Mouse (Mus musculus) lung, embryonic 16.5 days (tissue): ENCODE data around the gene Cpne1. TPM values are rescaled to one million over a fixed set of nuclear protein-coding genes. Genes with fewer than 3 reads are reported as not detected.
A peak's percentile ranks its signal among the peaks of the same experiment; 100 is the strongest.
"Not testable (repeated sequence)": the region's sequence is repeated elsewhere in the genome, so short reads cannot be mapped to it uniquely, and the experiment has no call there.

Experiments
- ATAC-seq: fragments of 200-750 bp; cut with Nextera tagmentation; 2 replicates; pipeline ENCODE4 v1.8.0; 2017; ENCODE audit warnings: low read depth, mild to moderate bottlenecking, moderate library complexity
- H3K27ac ChIP-seq: fragments of 300-500 bp; sonication (generic); 2 replicates; pipeline ENCODE4 v1.5.1; 2014; ENCODE audit warnings: mild to moderate bottlenecking, control low read depth, low read length
- H3K27me3 ChIP-seq: fragments of 300-500 bp; sonication (generic); 2 replicates; pipeline ENCODE4 v1.6.1; 2014; ENCODE audit warnings: low read depth, low read length, mixed read lengths; ENCODE audit not compliant: control insufficient read depth, insufficient read depth
- H3K36me3 ChIP-seq: fragments of 300-500 bp; sonication (generic); 2 replicates; pipeline ENCODE4 v1.6.1; 2014; ENCODE audit warnings: low read length; ENCODE audit not compliant: control insufficient read depth, insufficient read depth
- H3K4me1 ChIP-seq: fragments of 300-500 bp; sonication (generic); replicated peaks from 2 replicates; pipeline ENCODE4 v1.6.1; 2014; ENCODE audit warnings: low read length, mixed read lengths; ENCODE audit not compliant: control insufficient read depth, insufficient read depth
- H3K4me2 ChIP-seq: fragments of 300-500 bp; sonication (generic); 2 replicates; pipeline ENCODE4 v1.6.1; 2014; ENCODE audit warnings: low read depth, low read length, control low read depth
- H3K4me3 ChIP-seq: fragments of 300-500 bp; sonication (generic); 2 replicates; pipeline ENCODE4 v1.5.1; 2014; ENCODE audit warnings: mild to moderate bottlenecking, low read length, control low read depth
- H3K9ac ChIP-seq: fragments of 300-500 bp; sonication (generic); 2 replicates; pipeline ENCODE4 v1.6.1; 2014; ENCODE audit warnings: low read length, control low read depth
- H3K9me3 ChIP-seq: fragments of 300-500 bp; sonication (generic); 2 replicates; pipeline ENCODE4 v1.6.1; 2016; ENCODE audit warnings: low read length; ENCODE audit not compliant: control insufficient read depth
- WGBS: fragments of 180-500 bp; shearing (Covaris S2); extraction: QIAGEN DNeasy Blood & Tissue Kit; methylation state at CpG from one replicate; pipeline ENCODE4 v1.1.7; 2014; 5-methylcytosine and 5-hydroxymethylcytosine counted together
- polyA plus RNA-seq: library from polyadenylated mRNA; unstranded; fragments of >200 nt; fragmentation: Nextera tagmentation; extraction: Ambion mirVana; gene quantifications from 2 replicates; pipeline ENCODE4 v1.2.1, GENCODE M21; 2015

Gene Cpne1
- polyA plus RNA-seq, 1 experiment from 2014 or later, result 75.1 TPM

GRCm38 (mm10) chr2:156135695-156136094 is 23.9 kb upstream of the Cpne1 start:
- ATAC-seq, result no peak
- H3K4me2 ChIP-seq, result no peak overlapping the region
- H3K27ac ChIP-seq, result no peak overlapping the region
- no peaks in the 10 kb centered on the region for H3K27me3 ChIP-seq
- H3K4me3 ChIP-seq, result no peak overlapping the region
- no peaks in the 10 kb centered on the region for H3K4me1 ChIP-seq
- peaks cover 2% of the 10 kb centered on the region; the same call in 1 of the 2 replicates for H3K36me3 ChIP-seq
- WGBS, result 73% methylated on average over 6 of the region's 6 CpGs
- no peak overlapping the region for H3K9ac ChIP-seq
- no peaks in the 10 kb centered on the region for H3K9me3 ChIP-seq

- Histone ChIP-seq H3K4me1 (no peaks in the 10 kb centered on the region), H3K9me3 (no peaks in the 10 kb centered on the region), H3K4me3 (no peak overlapping the region), H3K4me2 (no peak overlapping the region), H3K27ac (no peak overlapping the region), H3K36me3 (peaks cover 2% of the 10 kb centered on the region; the same call in 1 of the 2 replicates), H3K27me3 (no peaks in the 10 kb centered on the region), H3K9ac (no peak overlapping the region; the same call in 1 of the 2 replicates)
- 83% methylated on average over 5 of the region's 5 CpGs for WGBS
- no peak for ATAC-seq
Observed at GRCm38 (mm10) chr2:156134161-156134560, 22.4 kb upstream of the Cpne1 start.

- WGBS, result 95% methylated on average over 5 of the region's 5 CpGs
- H3K9ac ChIP-seq, result no peak within 1 kb of the TSS
- H3K27ac ChIP-seq, result no peak within 1 kb of the TSS
- H3K4me3 ChIP-seq, result no peak within 1 kb of the TSS
- H3K4me1 ChIP-seq, result no peaks in the 10 kb centered on the region
- no peaks in the 10 kb centered on the region for H3K9me3 ChIP-seq
- H3K27me3 ChIP-seq, result no peaks in the 10 kb centered on the region
- no peak for ATAC-seq
- peaks cover 8% of the 10 kb centered on the region; the same call in 1 of the 2 replicates for H3K36me3 ChIP-seq
- no peak within 1 kb of the TSS for H3K4me2 ChIP-seq
Observed at GRCm38 (mm10) chr2:156126992-156127391, 15.2 kb upstream of the Cpne1 start, which contains the start of gene Gm28036. Gene Gm28036 (minus strand): TSS chr2:156127092.

- peaks cover 6% of the 10 kb centered on the region; the same call in 1 of the 2 replicates for H3K36me3 ChIP-seq
- H3K4me3 ChIP-seq, result no peak overlapping the region
- no peaks in the 10 kb centered on the region for H3K27me3 ChIP-seq
- 92% methylated on average over 5 of the region's 5 CpGs for WGBS
- no peak overlapping the region for H3K9ac ChIP-seq
- ATAC-seq, result no peak
- H3K27ac ChIP-seq, result no peak overlapping the region
- no peak overlapping the region for H3K4me2 ChIP-seq
- H3K9me3 ChIP-seq, result no peaks in the 10 kb centered on the region
- no peaks in the 10 kb centered on the region for H3K4me1 ChIP-seq
Observed at GRCm38 (mm10) chr2:156123731-156124130, 12.0 kb upstream of the Cpne1 start.

- ATAC-seq, result no peak
- H3K27ac ChIP-seq, result no peak overlapping the region
Observed at GRCm38 (mm10) chr2:156119566-156119965, 7.8 kb upstream of the Cpne1 start.

GRCm38 (mm10) chr2:156112080-156112423 is 287 bp upstream of the Cpne1 start:
- not testable (repeated sequence) for H3K36me3 ChIP-seq, ATAC-seq, H3K4me1 ChIP-seq, H3K27me3 ChIP-seq, H3K9me3 ChIP-seq
- Histone ChIP-seq H3K27ac (peak overlapping the region; percentile 77), H3K4me3 (peak overlapping the region; percentile 83), H3K9ac (peak overlapping the region; percentile 90), H3K4me2 (peak overlapping the region; percentile 50)
- 16% methylated on average over 5 of the region's 5 CpGs for WGBS

More at GRCm38 (mm10) chr2:156119566-156119965, 7.8 kb upstream of the Cpne1 start:
- H3K4me1 ChIP-seq, result no peaks in the 10 kb centered on the region
- H3K4me3 ChIP-seq, result no peak overlapping the region
- no peak overlapping the region for H3K9ac ChIP-seq
- no peak overlapping the region for H3K4me2 ChIP-seq
- no peaks in the 10 kb centered on the region for H3K9me3 ChIP-seq
- no peaks in the 10 kb centered on the region for H3K27me3 ChIP-seq
- H3K36me3 ChIP-seq, result peaks cover 3% of the 10 kb centered on the region; the same call in 1 of the 2 replicates

GRCm38 (mm10) chr2:156110627-156111357 is 973 bp downstream of the Cpne1 start:
- Histone ChIP-seq H3K4me1 (peaks cover 10% of the 10 kb centered on the region), H3K9ac (peak overlapping the region; percentile 90), H3K4me2 (peak overlapping the region; percentile 73), H3K36me3 (no peaks in the 10 kb centered on the region), H3K27ac (peak overlapping the region; percentile 77), H3K27me3 (no peaks in the 10 kb centered on the region), H3K4me3 (peak overlapping the region; percentile 83), H3K9me3 (no peaks in the 10 kb centered on the region)
- WGBS, result 0% methylated on average over 16 of the region's 16 CpGs
- peak; percentile 71 for ATAC-seq

GRCm38 (mm10) chr2:156091926-156092325 is 19.8 kb downstream of the Cpne1 start:
- peak; percentile 71 for ATAC-seq
- no peak overlapping the region for H3K9ac ChIP-seq

GRCm38 (mm10) chr2:156089799-156090198 is 22.0 kb downstream of the Cpne1 start:
- H3K27ac ChIP-seq, result no peak overlapping the region
- peaks cover 11% of the 10 kb centered on the region; the same call in 1 of the 2 replicates for H3K4me1 ChIP-seq
- H3K9me3 ChIP-seq, result no peaks in the 10 kb centered on the region
- 95% methylated on average over 1 of the region's 1 CpGs for WGBS
- H3K27me3 ChIP-seq, result no peaks in the 10 kb centered on the region
- peaks cover 3% of the 10 kb centered on the region; the same call in 1 of the 2 replicates for H3K36me3 ChIP-seq
- H3K4me2 ChIP-seq, result no peak overlapping the region
- no peak overlapping the region for H3K4me3 ChIP-seq
- no peak overlapping the region for H3K9ac ChIP-seq
- ATAC-seq, result no peak

More at GRCm38 (mm10) chr2:156091926-156092325, 19.8 kb downstream of the Cpne1 start:
- no peaks in the 10 kb centered on the region for H3K9me3 ChIP-seq
- H3K27me3 ChIP-seq, result no peaks in the 10 kb centered on the region
- H3K27ac ChIP-seq, result peak overlapping the region; percentile 31
- peaks cover 16% of the 10 kb centered on the region for H3K36me3 ChIP-seq
- no peak overlapping the region for H3K4me2 ChIP-seq
- no peak overlapping the region for H3K4me3 ChIP-seq
- H3K4me1 ChIP-seq, result peaks cover 11% of the 10 kb centered on the region; the same call in 1 of the 2 replicates
- WGBS, result 68% methylated on average over 5 of the region's 5 CpGs
